Mouse (Mus musculus): Measurements from ENCODE around the gene Vamp1. TPM values are rescaled to one million over a fixed set of nuclear protein-coding genes. Genes with fewer than 3 reads are reported as not detected.

Gene Vamp1
- polyA plus RNA-seq, 1 experiment from 2014 or later = 11.3 TPM

DNA sequence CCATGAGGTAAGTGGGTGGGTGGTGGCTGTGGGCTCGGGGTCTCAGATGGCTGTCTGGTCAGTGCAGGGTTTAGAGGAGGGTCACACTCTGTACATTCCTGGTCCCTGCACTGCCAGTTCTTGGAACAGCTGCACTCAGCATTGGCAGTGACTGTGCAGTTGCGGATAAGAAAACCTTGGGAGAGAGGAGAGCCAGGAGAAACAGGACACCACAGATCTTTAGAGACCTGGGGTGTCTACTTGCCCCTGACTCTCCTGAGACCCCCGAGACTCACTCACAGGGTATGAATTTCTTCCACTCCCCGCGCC lies 19.1 kb downstream of the Vamp1 start:
- Histone ChIP-seq H3K9me3 (no peaks in the 10 kb centered on the region), H3K36me3 (no peaks in the 10 kb centered on the region), H3K27ac (no peak overlapping the region), H3K4me3 (no peak overlapping the region), H3K4me1 (replicated peaks) (peaks cover 19% of the 10 kb centered on the region), H3K27me3 (0 out of 2 replicates have a peak, but pooled peaks cover 4% of the 10 kb centered on the region), H3K9ac (no peak overlapping the region), H3K4me2 (no peak overlapping the region)
- 74% methylated on average over 5 of the region's 5 CpGs for WGBS
- ATAC-seq (ENCODE audit: low FRiP score) = no peak

DNA sequence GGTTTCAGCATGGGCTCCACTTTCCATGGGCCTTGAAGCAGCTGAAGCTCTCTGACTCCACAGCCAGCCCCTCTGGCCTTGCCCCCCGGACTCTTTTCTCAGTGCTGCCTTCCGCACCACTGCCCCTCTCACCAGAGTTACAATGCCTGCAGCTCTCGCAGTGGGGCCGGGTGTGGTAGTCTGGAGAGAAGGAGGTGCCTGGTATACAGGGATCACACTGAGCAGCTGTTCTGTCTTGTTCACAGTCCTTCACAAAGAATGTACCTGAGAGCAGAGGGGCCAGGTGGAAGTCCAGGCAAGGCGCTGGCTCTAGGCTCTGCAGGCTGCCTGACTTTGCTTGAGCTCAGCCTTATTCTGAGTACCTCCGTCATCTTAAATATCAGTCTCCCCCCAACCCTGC lies 21.0 kb downstream of the Vamp1 start:
- peaks cover 10% of the 10 kb centered on the region for H3K4me1 ChIP-seq (replicated peaks)
- H3K4me3 ChIP-seq = no peak overlapping the region
- H3K27ac ChIP-seq = no peak overlapping the region
- no peaks in the 10 kb centered on the region for H3K36me3 ChIP-seq
- ATAC-seq (ENCODE audit: low FRiP score) = no peak
- 0 out of 2 replicates have a peak, but pooled peaks cover 4% of the 10 kb centered on the region for H3K27me3 ChIP-seq
- no peak overlapping the region for H3K9ac ChIP-seq
- no peak overlapping the region for H3K4me2 ChIP-seq
- 50% methylated on average over 6 of the region's 6 CpGs for WGBS
- H3K9me3 ChIP-seq = no peaks in the 10 kb centered on the region

DNA sequence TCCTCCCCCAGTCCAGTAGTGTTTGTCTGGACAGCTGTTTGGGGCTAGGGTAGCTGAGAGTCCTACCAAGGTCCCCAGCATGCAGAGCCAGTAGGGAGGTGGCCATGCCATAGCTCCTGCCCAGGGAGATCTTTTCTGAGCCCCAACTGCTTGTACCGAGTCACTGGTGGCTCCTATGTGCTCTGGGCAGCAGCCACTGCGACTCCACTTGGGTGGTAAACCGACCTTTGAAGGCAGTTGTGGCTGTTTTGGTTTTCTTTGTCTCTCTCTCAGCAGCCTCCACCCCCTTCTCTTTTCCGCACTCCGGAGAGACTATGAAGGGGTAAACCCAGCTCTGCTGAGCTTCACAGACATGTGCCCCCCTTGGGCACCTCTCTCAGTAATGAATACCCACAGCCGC lies 21.4 kb downstream of the Vamp1 start, which contains the start of gene Cd27:
Cd27 (minus strand) TSS at position 229 of the 400 bp plus-strand sequence.
- Histone ChIP-seq H3K4me3 (no peak within 1 kb of the TSS), H3K36me3 (no peaks in the 10 kb centered on the region), H3K9me3 (no peaks in the 10 kb centered on the region), H3K4me1 (replicated peaks) (peaks cover 6% of the 10 kb centered on the region), H3K27me3 (0 out of 2 replicates have a peak, but pooled peaks cover 4% of the 10 kb centered on the region), H3K9ac (0 out of 2 replicates have a peak within 1 kb of the TSS, but pooled peaks have one; percentile 24), H3K27ac (no peak within 1 kb of the TSS), H3K4me2 (no peak within 1 kb of the TSS)
- no peak for ATAC-seq (ENCODE audit: low FRiP score)
- WGBS = 22% methylated on average over 6 of the region's 6 CpGs

DNA sequence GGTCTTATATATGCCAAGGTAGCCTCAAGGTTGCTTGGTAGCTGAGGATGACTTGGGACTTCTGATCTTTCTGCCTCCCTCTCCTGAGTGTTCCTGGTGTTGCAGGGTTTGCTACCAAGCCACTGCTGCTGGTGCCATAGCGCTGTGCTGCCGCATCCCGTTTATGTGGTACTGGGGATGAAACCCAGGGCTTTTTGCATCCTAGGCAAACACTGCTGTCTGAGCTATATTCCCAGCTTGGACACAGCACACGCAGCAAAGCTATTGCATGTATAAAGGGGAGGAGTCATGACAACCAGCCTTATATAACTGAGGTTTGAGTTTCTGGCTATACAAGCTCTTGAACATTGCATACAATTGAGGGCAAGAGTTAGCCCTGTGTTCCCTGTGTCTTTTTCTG lies 22.1 kb downstream of the Vamp1 start:
- H3K9ac ChIP-seq = no peak overlapping the region
- no peak overlapping the region for H3K4me3 ChIP-seq
- 89% methylated on average over 4 of the region's 4 CpGs for WGBS
- 0 out of 2 replicates have a peak, but pooled peaks cover 4% of the 10 kb centered on the region for H3K27me3 ChIP-seq
- no peaks in the 10 kb centered on the region for H3K9me3 ChIP-seq
- H3K27ac ChIP-seq = no peak overlapping the region
- H3K36me3 ChIP-seq = no peaks in the 10 kb centered on the region
- no peaks in the 10 kb centered on the region for H3K4me1 ChIP-seq (replicated peaks)
- no peak for ATAC-seq (ENCODE audit: low FRiP score)
- H3K4me2 ChIP-seq = no peak overlapping the region

DNA sequence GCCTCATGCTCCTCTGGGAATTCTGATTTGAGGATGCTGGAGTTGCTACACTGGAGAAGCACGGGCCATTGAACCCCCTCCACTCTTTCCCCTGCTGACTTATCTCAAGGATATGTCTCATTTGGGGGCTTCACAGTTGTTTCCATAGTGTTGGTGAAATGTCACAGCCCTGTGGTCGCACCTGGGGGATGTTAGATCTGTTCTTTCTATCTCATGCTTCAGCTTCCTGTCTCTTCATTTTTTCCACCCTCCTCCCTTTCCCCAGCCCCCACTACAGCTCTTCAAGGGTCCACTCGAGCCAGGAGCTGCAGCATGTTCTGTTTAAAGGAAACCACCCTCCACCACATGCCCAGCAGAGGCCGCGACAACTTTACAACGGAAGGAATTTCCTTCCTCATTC lies 23.0 kb downstream of the Vamp1 start:
- no peak overlapping the region for H3K9ac ChIP-seq
- WGBS = 79% methylated on average over 6 of the region's 6 CpGs
- H3K9me3 ChIP-seq = no peaks in the 10 kb centered on the region
- H3K27me3 ChIP-seq = 0 out of 2 replicates have a peak, but pooled peaks cover 4% of the 10 kb centered on the region
- no peak overlapping the region for H3K4me2 ChIP-seq
- no peaks in the 10 kb centered on the region for H3K4me1 ChIP-seq (replicated peaks)
- no peak for ATAC-seq (ENCODE audit: low FRiP score)
- no peaks in the 10 kb centered on the region for H3K36me3 ChIP-seq
- H3K4me3 ChIP-seq = no peak overlapping the region
- H3K27ac ChIP-seq = no peak overlapping the region

DNA sequence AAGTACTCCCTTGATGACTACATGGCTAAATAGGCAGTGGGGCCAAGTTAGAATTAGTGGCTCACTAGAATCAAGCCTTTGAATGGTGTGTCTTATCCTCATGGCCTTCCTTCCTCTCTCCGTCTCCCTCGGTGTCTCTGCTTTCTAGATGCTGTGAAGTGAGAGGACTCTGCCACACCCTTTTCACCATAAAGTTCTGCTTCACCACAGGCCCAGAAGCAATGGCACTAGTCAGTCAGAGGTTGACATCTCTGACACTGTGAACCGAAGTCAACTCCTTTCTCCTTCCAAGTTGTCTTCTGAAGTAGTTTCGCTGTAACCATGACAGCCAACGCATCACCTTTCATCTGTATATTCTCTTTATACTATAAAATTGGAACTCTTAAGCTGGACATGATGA lies 24.2 kb downstream of the Vamp1 start:
- Histone ChIP-seq H3K9me3 (no peaks in the 10 kb centered on the region), H3K36me3 (no peaks in the 10 kb centered on the region), H3K9ac (no peak overlapping the region), H3K4me1 (replicated peaks) (no peaks in the 10 kb centered on the region), H3K27me3 (0 out of 2 replicates have a peak, but pooled peaks cover 4% of the 10 kb centered on the region), H3K27ac (no peak overlapping the region), H3K4me3 (no peak overlapping the region), H3K4me2 (no peak overlapping the region)
- WGBS = 94% methylated on average over 5 of the region's 5 CpGs
- no peak for ATAC-seq (ENCODE audit: low FRiP score)

DNA sequence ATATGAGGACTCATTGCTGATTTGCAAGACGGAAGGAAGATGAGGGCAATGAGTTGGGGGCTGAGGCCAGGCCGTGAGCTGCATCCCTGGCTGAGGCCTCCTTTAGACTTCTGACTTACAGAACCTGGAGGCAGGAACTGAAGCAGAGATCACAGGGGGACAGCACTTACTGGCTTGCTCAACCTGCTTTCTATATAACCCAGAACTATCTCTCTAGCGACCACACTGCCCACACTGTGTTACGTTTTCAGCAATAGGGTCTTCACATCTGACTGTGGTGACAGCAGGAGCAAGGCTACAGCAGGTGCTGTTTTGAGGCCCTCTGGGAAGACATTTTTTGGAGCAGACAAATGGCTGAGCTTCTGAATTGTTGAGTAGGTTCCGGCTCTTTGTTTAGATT lies 25.3 kb downstream of the Vamp1 start:
- WGBS = 83% methylated on average over 5 of the region's 5 CpGs
- H3K9me3 ChIP-seq = no peaks in the 10 kb centered on the region
- H3K9ac ChIP-seq = no peak overlapping the region
- 0 out of 2 replicates have a peak, but pooled peaks cover 4% of the 10 kb centered on the region for H3K27me3 ChIP-seq
- no peak overlapping the region for H3K4me2 ChIP-seq
- no peaks in the 10 kb centered on the region for H3K4me1 ChIP-seq (replicated peaks)
- ATAC-seq (ENCODE audit: low FRiP score) = no peak
- no peaks in the 10 kb centered on the region for H3K36me3 ChIP-seq
- H3K27ac ChIP-seq = no peak overlapping the region
- no peak overlapping the region for H3K4me3 ChIP-seq

DNA sequence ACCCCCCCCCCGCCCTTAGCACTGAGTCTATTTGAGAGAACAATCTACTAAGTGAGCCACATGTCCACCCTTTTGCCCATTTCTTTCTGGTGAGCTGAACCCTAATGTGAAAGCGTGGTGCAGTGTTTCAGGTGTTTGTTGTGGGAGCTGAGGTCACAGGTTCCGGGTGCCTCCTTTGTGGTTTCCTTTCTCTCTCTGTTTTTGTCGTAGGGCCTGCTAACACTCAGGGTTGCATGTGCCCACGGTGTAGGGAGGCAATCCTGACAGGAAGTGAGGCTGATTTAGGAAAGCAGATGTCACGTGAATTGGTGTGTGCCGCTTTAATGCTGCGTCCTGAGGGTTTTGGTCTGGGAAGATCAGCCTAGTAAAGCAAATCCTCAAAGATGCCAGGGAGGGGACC lies 26.2 kb downstream of the Vamp1 start:
- H3K27ac ChIP-seq = no peak overlapping the region
- no peak overlapping the region for H3K4me3 ChIP-seq
- H3K27me3 ChIP-seq = no peaks in the 10 kb centered on the region
- H3K36me3 ChIP-seq = no peaks in the 10 kb centered on the region
- no peak overlapping the region for H3K4me2 ChIP-seq
- no peak for ATAC-seq (ENCODE audit: low FRiP score)
- WGBS = 89% methylated on average over 8 of the region's 8 CpGs
- no peaks in the 10 kb centered on the region for H3K9me3 ChIP-seq
- no peaks in the 10 kb centered on the region for H3K4me1 ChIP-seq (replicated peaks)
- no peak overlapping the region for H3K9ac ChIP-seq

DNA sequence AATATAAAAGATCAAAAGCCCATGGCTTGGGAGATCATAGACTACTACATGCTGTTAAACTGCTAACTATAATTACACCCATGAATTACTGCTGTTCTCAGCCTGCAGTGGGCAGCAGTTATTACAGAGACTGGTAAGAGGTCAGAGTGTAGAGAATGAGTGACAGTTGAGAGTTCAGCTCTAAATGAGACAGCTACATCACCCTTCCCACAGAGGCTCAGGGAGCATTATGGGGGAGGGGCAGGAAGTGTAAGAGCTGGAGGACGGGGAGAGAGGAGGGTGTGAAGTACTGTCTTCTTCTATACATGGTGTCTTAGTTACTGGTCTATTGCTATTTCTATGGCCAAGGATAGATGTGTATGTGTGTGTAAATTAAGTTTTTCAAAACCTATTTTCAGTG lies 29.2 kb downstream of the Vamp1 start:
- WGBS = 45% methylated on average over 1 of the region's 1 CpGs

DNA sequence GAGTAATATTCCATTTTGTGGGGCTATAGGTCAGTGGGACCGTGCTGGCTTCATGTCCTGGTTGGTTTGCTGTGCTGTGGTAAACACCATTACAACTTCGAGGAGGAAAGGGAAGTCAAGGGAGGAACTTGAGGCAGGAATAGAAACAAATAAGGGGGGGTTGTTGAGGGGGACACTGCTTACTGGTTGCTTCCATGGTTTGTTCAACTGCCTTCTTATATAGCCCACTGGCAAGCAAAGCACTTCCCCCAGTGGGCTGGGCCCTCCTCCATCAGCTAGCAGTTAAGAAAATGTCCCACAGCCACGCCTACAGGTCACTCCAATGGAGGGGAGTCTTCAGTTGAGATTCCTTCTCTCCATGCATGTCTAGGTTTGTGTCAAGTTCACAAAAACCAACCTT lies 36.9 kb downstream of the Vamp1 start:
- Histone ChIP-seq H3K27ac (no peak overlapping the region), H3K27me3 (no peaks in the 10 kb centered on the region), H3K4me1 (replicated peaks) (no peaks in the 10 kb centered on the region), H3K4me3 (no peak overlapping the region), H3K9ac (no peak overlapping the region), H3K4me2 (no peak overlapping the region), H3K36me3 (no peaks in the 10 kb centered on the region), H3K9me3 (no peaks in the 10 kb centered on the region)
- 83% methylated on average over 3 of the region's 3 CpGs for WGBS
- ATAC-seq (ENCODE audit: low FRiP score) = no peak

More for the DNA sequence above, 29.2 kb downstream of the Vamp1 start:
- no peak for ATAC-seq (ENCODE audit: low FRiP score)
- Histone ChIP-seq H3K4me2 (no peak overlapping the region), H3K27ac (no peak overlapping the region), H3K36me3 (no peaks in the 10 kb centered on the region), H3K4me1 (replicated peaks) (no peaks in the 10 kb centered on the region), H3K27me3 (no peaks in the 10 kb centered on the region), H3K9me3 (no peaks in the 10 kb centered on the region), H3K4me3 (no peak overlapping the region), H3K9ac (no peak overlapping the region)

DNA sequence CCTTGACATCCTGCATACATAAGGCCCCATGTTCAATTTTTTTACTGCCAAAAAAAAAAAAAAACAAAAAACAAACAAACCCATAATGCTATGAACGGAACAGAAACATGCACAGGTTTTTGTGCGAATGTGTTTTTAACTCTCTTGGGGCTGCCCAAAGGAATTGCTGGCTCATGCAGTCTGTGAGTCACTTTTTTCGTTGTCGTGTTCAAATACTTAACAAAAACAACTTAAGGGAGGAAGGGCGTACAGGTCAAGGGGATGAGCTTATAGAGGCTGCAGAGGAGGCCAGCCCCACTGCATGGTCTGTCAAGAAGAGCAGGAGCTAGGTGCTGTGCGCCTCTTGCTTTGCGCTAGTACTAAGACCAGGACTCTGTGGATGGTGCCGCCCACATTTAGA lies 37.4 kb downstream of the Vamp1 start:
- H3K27me3 ChIP-seq = no peaks in the 10 kb centered on the region
- no peaks in the 10 kb centered on the region for H3K9me3 ChIP-seq
- WGBS = 92% methylated on average over 8 of the region's 8 CpGs
- no peak for ATAC-seq (ENCODE audit: low FRiP score)
- no peak overlapping the region for H3K4me3 ChIP-seq
- no peaks in the 10 kb centered on the region for H3K4me1 ChIP-seq (replicated peaks)
- H3K4me2 ChIP-seq = no peak overlapping the region
- H3K27ac ChIP-seq = no peak overlapping the region
- no peaks in the 10 kb centered on the region for H3K36me3 ChIP-seq
- H3K9ac ChIP-seq = no peak overlapping the region

DNA sequence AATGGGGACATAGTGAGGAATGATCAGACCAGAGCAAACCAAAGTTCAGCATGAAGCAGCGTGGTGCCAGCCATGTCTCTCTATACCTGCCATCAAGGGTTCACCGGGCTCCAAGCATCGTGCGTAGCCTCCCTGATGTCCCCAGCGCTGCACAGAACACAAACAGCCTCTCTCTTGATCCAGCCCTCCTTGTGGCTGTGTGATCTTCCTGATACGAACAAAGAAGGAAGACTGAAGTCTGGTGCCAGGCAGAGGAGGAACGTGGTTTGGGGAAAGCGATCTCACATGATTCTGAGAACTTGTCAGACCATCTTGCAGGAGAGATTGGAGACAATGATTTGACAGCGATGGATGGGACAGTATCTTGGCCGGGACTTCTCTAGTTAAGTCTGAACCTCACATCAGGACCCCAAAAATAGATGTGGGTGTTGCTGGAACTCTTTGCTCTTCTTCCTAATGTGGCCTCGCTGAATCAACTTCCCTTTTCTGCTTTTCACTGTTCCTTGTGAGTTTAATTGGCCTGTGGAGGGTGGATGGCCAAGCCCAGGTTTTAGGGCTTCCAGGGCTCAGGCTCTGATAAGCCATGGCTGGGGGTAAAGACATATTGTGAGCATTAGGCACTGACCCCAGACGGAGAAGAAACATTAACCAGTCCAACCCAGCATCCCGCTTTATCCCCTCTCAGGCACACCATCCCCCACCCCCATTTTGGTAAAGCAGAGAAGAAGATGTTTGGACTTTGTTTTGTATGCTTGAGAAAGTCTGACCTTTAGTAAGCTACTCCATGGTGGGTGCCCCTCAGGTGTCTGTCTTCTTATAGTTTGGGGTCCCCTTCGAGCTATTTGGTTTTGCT lies 38.7 kb downstream of the Vamp1 start:
- H3K4me2 ChIP-seq = no peak overlapping the region
- no peak for ATAC-seq (ENCODE audit: low FRiP score)
- H3K4me1 ChIP-seq (replicated peaks) = no peaks in the 10 kb centered on the region
- no peak overlapping the region for H3K9ac ChIP-seq
- H3K27me3 ChIP-seq = no peaks in the 10 kb centered on the region
- no peak overlapping the region for H3K4me3 ChIP-seq
- no peak overlapping the region for H3K27ac ChIP-seq
- H3K36me3 ChIP-seq = no peaks in the 10 kb centered on the region
- 80% methylated on average over 14 of the region's 14 CpGs for WGBS
- H3K9me3 ChIP-seq = no peaks in the 10 kb centered on the region

DNA sequence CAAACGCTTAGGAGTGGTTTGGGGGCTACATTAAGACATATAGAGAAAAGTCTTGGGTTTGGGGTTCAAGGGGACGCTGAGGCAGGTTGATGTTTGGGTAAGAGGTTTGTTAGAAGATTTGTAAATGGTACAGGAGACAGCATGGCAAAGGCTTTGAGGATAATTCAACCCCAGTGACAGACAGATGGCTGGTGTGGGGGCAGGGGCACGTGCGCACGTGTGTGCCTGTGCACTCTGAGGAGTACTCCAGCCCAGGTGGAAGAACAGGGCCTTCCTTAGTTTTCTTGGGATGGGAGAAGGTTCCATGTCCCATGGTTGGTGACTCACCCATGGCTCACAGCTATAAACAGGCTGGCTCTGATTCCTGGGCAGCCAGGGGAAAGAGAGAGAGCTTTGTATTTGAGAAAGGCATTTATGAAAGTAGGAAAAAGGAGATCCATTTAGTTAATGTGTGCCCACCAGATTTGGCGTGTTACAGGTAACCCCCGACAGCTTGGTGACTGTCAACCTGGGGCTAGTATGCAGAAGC lies 40.2 kb downstream of the Vamp1 start:
- Histone ChIP-seq H3K4me3 (no peak overlapping the region), H3K36me3 (no peaks in the 10 kb centered on the region), H3K9ac (no peak overlapping the region), H3K4me1 (replicated peaks) (no peaks in the 10 kb centered on the region; the same call in 1 of the 2 replicates), H3K27ac (no peak overlapping the region), H3K4me2 (no peak overlapping the region), H3K9me3 (no peaks in the 10 kb centered on the region), H3K27me3 (no peaks in the 10 kb centered on the region)
- no peak for ATAC-seq (ENCODE audit: low FRiP score)
- WGBS = 91% methylated on average over 7 of the region's 7 CpGs

All from hindbrain, embryonic 13.5 days (tissue).